Mouse (Mus musculus) limb, embryonic 14.5 days (tissue): ENCODE data around the gene Chmp5. TPM values are rescaled to one million over a fixed set of nuclear protein-coding genes. Genes with fewer than 3 reads are reported as not detected.

Experiments
- ATAC-seq: fragments of 200-750 bp; cut with Nextera tagmentation; 2 replicates; pipeline ENCODE4 v1.8.0; 2017; ENCODE audit warnings: low read depth, moderate number of reproducible peaks, moderate TSS enrichment; ENCODE audit not compliant: low FRiP score
- DNase-seq: peaks from one replicate; pipeline ENCODE4 v3.0.0-alpha.2; 2015; ENCODE audit warnings: low spot score
- H3K27ac ChIP-seq: fragments of 300-500 bp; sonication (generic); replicated peaks from 2 replicates; pipeline ENCODE4 v1.5.1; 2014; ENCODE audit warnings: low read depth, mild to moderate bottlenecking, low read length, moderate library complexity, mixed read lengths
- H3K27me3 ChIP-seq: fragments of 300-500 bp; sonication (generic); 2 replicates; pipeline ENCODE4 v1.6.1; 2014; ENCODE audit warnings: low read length, mixed read lengths; ENCODE audit not compliant: control insufficient read depth, insufficient read depth
- H3K36me3 ChIP-seq: fragments of 300-500 bp; sonication (generic); 2 replicates; pipeline ENCODE4 v1.6.1; 2014; ENCODE audit warnings: mild to moderate bottlenecking, low read length, moderate library complexity, mixed read lengths; ENCODE audit not compliant: control insufficient read depth, insufficient read depth
- H3K4me1 ChIP-seq: fragments of 300-500 bp; sonication (generic); 2 replicates; pipeline ENCODE4 v1.6.1; 2014; ENCODE audit warnings: antibody characterized with exemption, low read length, mixed read lengths; ENCODE audit not compliant: control insufficient read depth, insufficient read depth
- H3K4me2 ChIP-seq: fragments of 300-500 bp; sonication (generic); replicated peaks from 2 replicates; pipeline ENCODE4 v1.6.1; 2014; ENCODE audit warnings: low read depth, mild to moderate bottlenecking, low read length, moderate library complexity; ENCODE audit not compliant: severe bottlenecking
- H3K4me3 ChIP-seq: fragments of 300-500 bp; sonication (generic); replicated peaks from 2 replicates; pipeline ENCODE4 v1.5.1; 2014; ENCODE audit warnings: low read length
- H3K9ac ChIP-seq: fragments of 300-500 bp; sonication (generic); 2 replicates; pipeline ENCODE4 v1.6.1; 2014; ENCODE audit warnings: mild to moderate bottlenecking, low read depth, low read length, moderate library complexity; ENCODE audit not compliant: severe bottlenecking
- H3K9me3 ChIP-seq: fragments of 300-500 bp; sonication (generic); 2 replicates; pipeline ENCODE4 v1.6.1; 2016; ENCODE audit warnings: low read length; ENCODE audit not compliant: control insufficient read depth
- POLR2A ChIP-seq: fragments of 200-500 bp; IDR thresholded peaks from 2 replicates; pipeline ENCODE4 v1.8.0; 2012; ENCODE audit warnings: inconsistent platforms, mild to moderate bottlenecking, moderate library complexity, borderline replicate concordance; ENCODE audit not compliant: insufficient read depth, insufficient read length; ENCODE audit errors: extremely low read depth
- WGBS: fragments of 180-500 bp; shearing (Covaris S2); extraction: QIAGEN DNeasy Blood & Tissue Kit; methylation state at CpG from one replicate; pipeline ENCODE4 v1.1.7; 2014; 5-methylcytosine and 5-hydroxymethylcytosine counted together
- microRNA-seq: library from miRNA; unstranded; fragments of <30 nt; microRNA quantifications from one replicate; pipeline ENCODE4, GENCODE M21; 2016
- polyA plus RNA-seq, 2 experiments: library from polyadenylated mRNA; depleted of rRNA in 1 of 2; stranded (reverse) in 1 of 2; unstranded in 1 of 2; fragments of >200 nt; fragmentation: Nextera tagmentation in 1 of 2; extraction: Ambion mirVana in 1 of 2; gene quantifications; 2 replicates each; pipeline versions ENCODE4 v1.2.1 to v1.2.3; 2012 to 2014

Chmp5 gene
- polyA plus RNA-seq, 2 experiments, result 76.2 to 101 TPM

DNA sequence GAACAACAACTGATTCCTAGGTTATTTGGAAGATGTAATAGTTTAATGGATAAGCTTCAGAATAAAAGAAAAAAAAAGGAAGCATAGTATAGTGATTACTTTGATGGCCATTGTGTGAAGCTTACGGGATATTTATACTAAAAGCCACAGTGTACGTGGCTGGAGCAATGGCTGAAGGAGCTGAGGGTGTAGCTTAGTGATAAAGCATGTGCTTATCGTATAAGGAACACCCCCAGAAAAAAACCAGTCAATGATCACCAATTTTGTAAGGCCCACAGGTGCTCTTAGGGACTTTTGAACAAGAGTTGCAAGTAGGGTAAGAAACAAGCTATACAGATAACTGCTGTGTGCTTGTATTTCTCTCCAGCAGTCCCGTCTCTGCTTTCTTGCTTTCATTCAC is 49.7 kb downstream of the Chmp5 start:
- no peak overlapping the region for H3K27ac ChIP-seq
- no peaks in the 10 kb centered on the region for H3K9me3 ChIP-seq
- H3K4me2 ChIP-seq, result no peak overlapping the region
- H3K9ac ChIP-seq, result no peak overlapping the region
- peaks cover 93% of the 10 kb centered on the region for H3K36me3 ChIP-seq
- no peak for TF ChIP-seq POLR2A
- H3K4me3 ChIP-seq, result no peak overlapping the region
- no peak for ATAC-seq
- WGBS, result 93% methylated on average over 4 of the region's 4 CpGs
- H3K27me3 ChIP-seq, result no peaks in the 10 kb centered on the region
- no peak for DNase-seq
- no peaks in the 10 kb centered on the region for H3K4me1 ChIP-seq

DNA sequence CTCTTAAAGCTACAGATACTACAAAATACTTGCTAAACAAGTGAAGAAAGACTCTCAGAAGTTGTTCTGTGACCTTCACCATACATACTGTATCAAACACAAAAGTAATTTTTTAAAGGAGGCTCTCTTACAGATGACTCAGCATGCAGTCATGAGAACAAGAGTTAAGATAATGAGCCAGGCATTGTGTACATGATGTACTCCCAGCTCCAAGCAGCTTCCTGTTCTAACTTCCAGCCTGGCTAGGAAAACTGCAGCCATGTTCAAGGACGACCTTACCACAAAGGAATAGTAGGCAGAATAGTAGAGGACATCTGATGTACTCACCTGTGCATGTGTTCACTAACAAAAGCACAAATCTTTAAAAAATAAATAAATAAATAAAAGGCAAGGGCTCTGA is 52.1 kb downstream of the Chmp5 start:
- H3K4me3 ChIP-seq, result no peak overlapping the region
- DNase-seq (no peak), ATAC-seq (no peak)
- H3K9ac ChIP-seq, result no peak overlapping the region
- H3K27ac ChIP-seq, result no peak overlapping the region
- H3K27me3 ChIP-seq, result no peaks in the 10 kb centered on the region
- TF ChIP-seq POLR2A, result no peak
- H3K4me1 ChIP-seq, result no peaks in the 10 kb centered on the region
- H3K4me2 ChIP-seq, result no peak overlapping the region
- H3K9me3 ChIP-seq, result no peaks in the 10 kb centered on the region
- 81% methylated on average over 1 of the region's 1 CpGs for WGBS
- H3K36me3 ChIP-seq, result peaks cover 94% of the 10 kb centered on the region

DNA sequence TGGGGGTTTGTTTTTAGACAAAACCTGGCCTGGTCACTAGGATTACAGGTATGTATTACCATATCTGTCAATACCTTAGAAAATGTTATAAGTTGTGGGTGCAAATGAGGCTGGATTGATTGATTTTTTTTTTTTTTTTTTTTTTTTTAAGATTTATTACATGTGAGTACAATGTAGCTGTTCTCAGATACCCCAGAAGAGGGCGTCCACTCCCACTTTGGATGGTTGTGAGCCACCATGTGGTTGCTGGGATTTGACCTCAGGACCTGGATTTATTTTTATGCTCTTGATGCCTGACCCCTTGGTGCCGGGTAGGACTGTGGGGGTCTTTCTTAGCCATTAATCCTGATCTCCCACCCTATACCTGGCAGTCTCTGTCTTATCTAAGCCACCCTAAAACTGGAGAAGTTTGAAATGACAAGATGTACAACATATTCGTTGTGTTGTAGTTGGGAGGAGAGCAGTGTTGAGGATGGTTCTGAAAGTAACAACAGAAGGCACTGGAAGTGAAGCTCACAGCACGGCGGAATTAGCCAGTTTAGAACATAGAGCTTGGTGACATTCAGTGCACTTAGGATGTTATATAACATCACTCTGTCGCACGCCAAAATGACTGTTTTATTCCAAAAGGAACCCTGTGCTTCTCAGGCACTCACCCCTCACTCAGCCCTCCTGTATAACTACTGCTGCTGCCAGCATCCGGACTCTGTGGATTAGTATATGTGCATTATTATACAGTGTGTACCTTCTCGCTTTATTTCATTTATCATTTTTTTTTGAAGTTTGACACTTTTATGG is 52.8 kb downstream of the Chmp5 start:
- Histone ChIP-seq H3K36me3 (peaks cover 92% of the 10 kb centered on the region), H3K9ac (no peak overlapping the region), H3K4me3 (no peak overlapping the region), H3K27me3 (no peaks in the 10 kb centered on the region), H3K9me3 (no peaks in the 10 kb centered on the region), H3K4me2 (no peak overlapping the region), H3K27ac (no peak overlapping the region), H3K4me1 (no peaks in the 10 kb centered on the region)
- no peak for TF ChIP-seq POLR2A
- 89% methylated on average over 9 of the region's 9 CpGs for WGBS
- ATAC-seq (no peak), DNase-seq (no peak)

DNA sequence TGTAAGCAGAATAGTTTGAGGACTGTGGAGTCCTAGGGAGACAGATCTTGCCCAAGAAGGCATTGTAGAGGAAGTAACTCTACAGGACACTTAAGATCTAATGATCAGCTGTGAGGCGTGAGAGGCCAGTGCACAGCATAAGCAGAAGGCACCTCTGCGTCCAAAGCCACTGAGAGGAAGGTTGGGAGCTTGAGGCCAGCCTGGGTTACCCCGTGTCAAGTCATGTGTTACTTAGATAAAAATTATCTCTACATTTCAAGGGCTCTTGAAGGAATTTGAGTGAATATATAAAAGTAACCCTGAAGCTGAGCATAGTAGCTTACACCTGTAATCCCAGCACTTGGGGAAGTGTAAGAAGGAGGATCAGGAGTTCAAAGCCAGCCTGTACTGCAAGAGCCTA is 65.1 kb downstream of the Chmp5 start:
- WGBS, result 93% methylated on average over 3 of the region's 3 CpGs
- peaks cover 85% of the 10 kb centered on the region for H3K36me3 ChIP-seq
- H3K4me3 ChIP-seq, result no peak overlapping the region
- no peaks in the 10 kb centered on the region for H3K4me1 ChIP-seq
- H3K27me3 ChIP-seq, result no peaks in the 10 kb centered on the region
- no peak overlapping the region for H3K27ac ChIP-seq
- DNase-seq (no peak), ATAC-seq (no peak)
- H3K9me3 ChIP-seq, result no peaks in the 10 kb centered on the region
- no peak overlapping the region for H3K4me2 ChIP-seq
- H3K9ac ChIP-seq, result no peak overlapping the region
- TF ChIP-seq POLR2A, result no peak

Small RNAs within 50 kb of the gene (microRNA-seq; reads per million reads assigned to microRNA genes)
- 2.1 reads per million for gene Mir3094

Other genes with a start within 250 kb of the Chmp5 start
- gene Aptx, start 245.2 kb upstream of the Chmp5 start, polyA plus RNA-seq (2012; rRNA removed), result 15.6 and 18.8 TPM in 2 replicates
- gene Aptx, start 245.2 kb upstream of the Chmp5 start, polyA plus RNA-seq (2014; fragmentation: Nextera tagmentation; extraction: Ambion mirVana), result 28.6 and 29.9 TPM in 2 replicates
- gene Dnaja1, start 226.3 kb upstream of the Chmp5 start, polyA plus RNA-seq (2012; rRNA removed), result 47.3 and 96.6 TPM in 2 replicates
- 343 and 345 TPM in 2 replicates for gene Dnaja1, start 226.3 kb upstream of the Chmp5 start, polyA plus RNA-seq (2014; fragmentation: Nextera tagmentation; extraction: Ambion mirVana)
- gene Smu1, start 190.5 kb upstream of the Chmp5 start, polyA plus RNA-seq (2012; rRNA removed), result 67.4 and 73.4 TPM in 2 replicates
- 140 and 143 TPM in 2 replicates for gene Smu1, start 190.5 kb upstream of the Chmp5 start, polyA plus RNA-seq (2014; fragmentation: Nextera tagmentation; extraction: Ambion mirVana)
- 35.9 and 41.3 TPM in 2 replicates for gene B4galt1, start 94.4 kb upstream of the Chmp5 start, polyA plus RNA-seq (2012; rRNA removed)
- 52.3 and 54.8 TPM in 2 replicates for gene B4galt1, start 94.4 kb upstream of the Chmp5 start, polyA plus RNA-seq (2014; fragmentation: Nextera tagmentation; extraction: Ambion mirVana)
- gene Spink4, start 28.4 kb upstream of the Chmp5 start, polyA plus RNA-seq (2012; rRNA removed), result 0.49 and 1.4 TPM in 2 replicates
- not detected in 2 replicates for gene Spink4, start 28.4 kb upstream of the Chmp5 start, polyA plus RNA-seq (2014; fragmentation: Nextera tagmentation; extraction: Ambion mirVana)
- gene Bag1, start 113 bp upstream of the Chmp5 start, polyA plus RNA-seq (2012; rRNA removed), result 74.4 and 109 TPM in 2 replicates
- 249 and 252 TPM in 2 replicates for gene Bag1, start 113 bp upstream of the Chmp5 start, polyA plus RNA-seq (2014; fragmentation: Nextera tagmentation; extraction: Ambion mirVana)
- 88.7 and 91.4 TPM in 2 replicates for gene Nfx1, start 22.5 kb downstream of the Chmp5 start, polyA plus RNA-seq (2012; rRNA removed)
- 88.8 and 96.1 TPM in 2 replicates for gene Nfx1, start 22.5 kb downstream of the Chmp5 start, polyA plus RNA-seq (2014; fragmentation: Nextera tagmentation; extraction: Ambion mirVana)
- gene Aqp7, start 99.7 kb downstream of the Chmp5 start, polyA plus RNA-seq (2012; rRNA removed), result 0.09 and 0.13 TPM in 2 replicates
- 0.18 TPM in 1 of 2 replicates, not detected in the other for gene Aqp7, start 99.7 kb downstream of the Chmp5 start, polyA plus RNA-seq (2014; fragmentation: Nextera tagmentation; extraction: Ambion mirVana)
- gene Aqp3, start 149.8 kb downstream of the Chmp5 start, polyA plus RNA-seq (2012; rRNA removed), result 56.2 and 72.9 TPM in 2 replicates
- gene Aqp3, start 149.8 kb downstream of the Chmp5 start, polyA plus RNA-seq (2014; fragmentation: Nextera tagmentation; extraction: Ambion mirVana), result 31.5 and 36.6 TPM in 2 replicates
- 39.1 and 47.7 TPM in 2 replicates for gene Nol6, start 176.0 kb downstream of the Chmp5 start, polyA plus RNA-seq (2012; rRNA removed)
- gene Nol6, start 176.0 kb downstream of the Chmp5 start, polyA plus RNA-seq (2014; fragmentation: Nextera tagmentation; extraction: Ambion mirVana), result 29.2 and 30.7 TPM in 2 replicates
- 110 and 182 TPM in 2 replicates for gene Ube2r2, start 187.3 kb downstream of the Chmp5 start, polyA plus RNA-seq (2012; rRNA removed)
- gene Ube2r2, start 187.3 kb downstream of the Chmp5 start, polyA plus RNA-seq (2014; fragmentation: Nextera tagmentation; extraction: Ambion mirVana), result 96.6 and 108 TPM in 2 replicates